Mouse (Mus musculus): ENCODE measurements around the gene Rsl24d1.

DNA sequence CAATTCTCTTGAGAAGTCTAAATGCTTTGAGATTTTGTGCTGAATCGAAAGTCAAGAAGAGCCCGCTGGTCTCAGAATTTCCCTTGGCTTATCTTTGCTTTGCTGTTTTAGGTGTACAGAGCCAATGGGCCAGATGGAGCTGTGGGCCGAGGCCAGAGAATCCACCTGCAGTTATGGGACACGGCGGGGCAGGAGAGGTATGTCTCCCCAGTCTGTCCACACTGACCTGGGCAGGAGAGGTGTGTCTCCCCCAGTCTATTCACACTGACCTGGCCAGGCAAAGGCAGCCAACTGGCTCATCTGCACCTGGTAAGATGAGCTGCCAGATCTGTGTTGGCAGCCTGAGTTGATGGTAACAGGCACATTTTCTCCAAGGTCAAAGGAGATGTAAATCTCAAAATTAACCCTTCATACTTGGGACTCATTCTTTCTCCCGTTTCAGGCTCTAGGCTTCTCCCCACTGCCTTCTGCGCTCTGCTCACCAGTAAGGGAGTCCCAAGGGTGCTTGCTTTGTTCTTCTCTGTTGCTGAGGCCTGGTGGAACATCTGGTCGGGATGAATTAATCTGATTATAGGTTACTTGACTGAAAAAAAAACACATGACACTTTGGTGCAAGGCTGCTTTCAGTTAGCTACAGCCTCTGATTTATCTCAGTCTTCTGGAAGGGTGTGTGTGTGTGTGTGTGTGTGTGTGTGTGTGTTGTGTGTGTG lies 30.8 kb upstream of the Rsl24d1 start:
- no peak for TF ChIP-seq CTCF (IDR thresholded peaks at IDR 0.05)
- TF ChIP-seq POLR2A (IDR thresholded peaks at IDR 0.05; ENCODE audit: insufficient read depth, low read depth, low read length) = no peak
